Mouse (Mus musculus) bone marrow, adult 2 months (tissue): Measurements from ENCODE around the gene Phldb3.

Experiments used
- CTCF ChIP-seq: fragments of 200-500 bp; IDR thresholded peaks from 2 replicates; pipeline ENCODE4 v1.5.1; 2011; ENCODE audit warnings: low read length, control low read depth; ENCODE audit not compliant: control insufficient read depth, insufficient read depth
- POLR2A ChIP-seq: fragments of 200-500 bp; IDR thresholded peaks from 2 replicates; pipeline ENCODE4 v1.6.1; 2011; ENCODE audit warnings: low read depth, mild to moderate bottlenecking, control low read depth, low read length, borderline replicate concordance; ENCODE audit not compliant: control insufficient read depth

DNA sequence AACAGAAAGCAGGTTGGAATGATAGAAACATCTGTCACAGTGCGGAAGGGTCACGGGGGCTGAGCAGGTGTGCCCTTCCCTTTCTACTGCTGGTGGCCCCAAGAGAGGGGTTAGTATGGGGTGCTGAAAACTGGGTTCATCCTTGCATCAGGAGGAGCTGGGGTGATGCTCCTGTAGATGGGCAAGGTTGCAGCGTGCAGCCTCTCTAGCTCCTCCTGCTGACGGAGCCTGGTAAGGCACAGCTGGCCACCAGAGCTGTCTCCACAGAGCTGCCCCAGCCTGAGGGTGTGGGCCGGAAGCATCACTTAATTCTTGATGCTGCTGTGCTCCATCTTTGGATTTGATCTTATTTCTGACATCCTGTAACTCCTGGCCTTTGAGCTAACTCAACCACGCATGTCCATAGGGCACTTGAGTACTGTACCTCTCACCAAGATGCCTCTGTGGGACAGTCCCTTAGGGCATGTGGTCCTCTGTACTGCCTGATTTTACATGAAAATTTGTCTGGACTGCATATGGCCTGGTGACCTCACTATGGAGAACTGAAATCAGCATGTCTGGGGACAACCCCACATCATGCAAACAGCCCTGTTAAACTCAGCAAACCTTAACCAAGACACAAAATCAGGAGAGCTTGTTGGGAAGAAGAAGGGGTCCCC is 45.8 kb upstream of the Phldb3 start:
- TF ChIP-seq CTCF (peak; percentile 96), POLR2A (no peak)
